Mouse (Mus musculus) neural tube, embryonic 12.5 days (tissue): ENCODE results near the gene Mdm1. TPM values are rescaled to one million over a fixed set of nuclear protein-coding genes. Genes with fewer than 3 reads are reported as not detected.

Source experiments
- ATAC-seq: fragments of 200-750 bp; cut with Nextera tagmentation; 2 replicates; pipeline ENCODE4 v1.8.0; 2017; ENCODE audit warnings: low read depth, mild to moderate bottlenecking, moderate TSS enrichment, moderate library complexity; ENCODE audit not compliant: low FRiP score
- H3K27ac ChIP-seq: fragments of 300-500 bp; sonication (generic); 2 replicates; pipeline ENCODE4 v1.5.1; 2016
- H3K27me3 ChIP-seq: fragments of 300-500 bp; sonication (generic); replicated peaks from 2 replicates; pipeline ENCODE4 v1.6.1; 2016; ENCODE audit warnings: mild to moderate bottlenecking
- H3K36me3 ChIP-seq: fragments of 300-500 bp; sonication (generic); 2 replicates; pipeline ENCODE4 v1.6.1; 2016; ENCODE audit warnings: mild to moderate bottlenecking
- H3K4me1 ChIP-seq: fragments of 300-500 bp; sonication (generic); 2 replicates; pipeline ENCODE4 v1.6.1; 2016
- H3K4me2 ChIP-seq: fragments of 300-500 bp; sonication (generic); replicated peaks from 2 replicates; pipeline ENCODE4 v1.6.1; 2016; ENCODE audit warnings: mild to moderate bottlenecking
- H3K4me3 ChIP-seq: fragments of 300-500 bp; sonication (generic); 2 replicates; pipeline ENCODE4 v1.5.1; 2016
- H3K9ac ChIP-seq: fragments of 300-500 bp; sonication (generic); 2 replicates; pipeline ENCODE4 v1.6.1; 2016; ENCODE audit warnings: mild to moderate bottlenecking
- H3K9me3 ChIP-seq: fragments of 300-500 bp; sonication (generic); 2 replicates; pipeline ENCODE4 v1.6.1; 2016; ENCODE audit warnings: mild to moderate bottlenecking
- WGBS: fragments of 180-500 bp; shearing (Covaris S2); methylation state at CpG from one replicate; pipeline ENCODE4 v1.1.7; 2016; 5-methylcytosine and 5-hydroxymethylcytosine counted together
- polyA plus RNA-seq: library from polyadenylated mRNA; unstranded; fragments of >200 nt; fragmentation: Nextera tagmentation; extraction: Ambion mirVana; gene quantifications from 2 replicates; pipeline ENCODE4 v1.2.1, GENCODE M21; 2016

Gene Mdm1
- 47.1 and 47.5 TPM in 2 replicates for polyA plus RNA-seq

- Histone ChIP-seq H3K27me3 (no peaks in the 10 kb centered on the region), H3K9ac (peak within 1 kb of the TSS; percentile 70), H3K36me3 (0 out of 2 replicates have a peak, but pooled peaks cover 6% of the 10 kb centered on the region), H3K4me2 (peak within 1 kb of the TSS; percentile 84), H3K9me3 (no peaks in the 10 kb centered on the region), H3K4me3 (peak within 1 kb of the TSS; percentile 91), H3K4me1 (peaks cover 6% of the 10 kb centered on the region; the same call in 1 of the 2 replicates), H3K27ac (no peak within 1 kb of the TSS)
- peak; percentile 100 for ATAC-seq
- 6% methylated on average over 47 of the region's 47 CpGs for WGBS
Observed at GRCm38 (mm10) chr10:118141018-118141883, at the start of gene Mdm1. TSS of gene Mdm1 (plus strand) at chr10:118141811.

- no peak overlapping the region for H3K9ac ChIP-seq
- H3K4me1 ChIP-seq = peaks cover 12% of the 10 kb centered on the region
- H3K36me3 ChIP-seq = no peaks in the 10 kb centered on the region
- H3K4me2 ChIP-seq = no peak overlapping the region
- no peak for ATAC-seq
- WGBS = 82% methylated on average over 6 of the region's 6 CpGs
- H3K27me3 ChIP-seq = no peaks in the 10 kb centered on the region
- H3K27ac ChIP-seq = no peak overlapping the region
- no peak overlapping the region for H3K4me3 ChIP-seq
- 0 out of 2 replicates have a peak, but pooled peaks cover 3% of the 10 kb centered on the region for H3K9me3 ChIP-seq
Observed at GRCm38 (mm10) chr10:118092745-118093144, 48.9 kb upstream of the Mdm1 start.

GRCm38 (mm10) chr10:118093728-118094127 is 47.9 kb upstream of the Mdm1 start:
- Histone ChIP-seq H3K36me3 (no peaks in the 10 kb centered on the region), H3K4me3 (no peak overlapping the region), H3K9me3 (0 out of 2 replicates have a peak, but pooled peaks cover 3% of the 10 kb centered on the region), H3K4me2 (no peak overlapping the region), H3K27ac (no peak overlapping the region), H3K27me3 (no peaks in the 10 kb centered on the region), H3K4me1 (peaks cover 7% of the 10 kb centered on the region), H3K9ac (no peak overlapping the region)
- 73% methylated on average over 9 of the region's 9 CpGs for WGBS
- ATAC-seq = no peak

GRCm38 (mm10) chr10:118094853-118095252 is 46.8 kb upstream of the Mdm1 start:
- H3K4me3 ChIP-seq = no peak overlapping the region
- 0 out of 2 replicates have a peak, but pooled peaks cover 3% of the 10 kb centered on the region for H3K9me3 ChIP-seq
- no peaks in the 10 kb centered on the region for H3K36me3 ChIP-seq
- H3K27me3 ChIP-seq = no peaks in the 10 kb centered on the region
- peaks cover 7% of the 10 kb centered on the region for H3K4me1 ChIP-seq
- no peak overlapping the region for H3K4me2 ChIP-seq
- no peak overlapping the region for H3K9ac ChIP-seq
- WGBS = 86% methylated on average over 4 of the region's 4 CpGs
- no peak for ATAC-seq
- no peak overlapping the region for H3K27ac ChIP-seq

- no peak for ATAC-seq
- H3K4me1 ChIP-seq = peaks cover 7% of the 10 kb centered on the region
- H3K9ac ChIP-seq = no peak overlapping the region
- no peak overlapping the region for H3K27ac ChIP-seq
- H3K36me3 ChIP-seq = no peaks in the 10 kb centered on the region
- H3K4me3 ChIP-seq = no peak overlapping the region
- 87% methylated on average over 6 of the region's 6 CpGs for whole genome bisulfite sequencing
- no peaks in the 10 kb centered on the region for H3K27me3 ChIP-seq
- H3K4me2 ChIP-seq = no peak overlapping the region
- H3K9me3 ChIP-seq = 0 out of 2 replicates have a peak, but pooled peaks cover 3% of the 10 kb centered on the region
Observed at GRCm38 (mm10) chr10:118096223-118096622, 45.4 kb upstream of the Mdm1 start.

- no peaks in the 10 kb centered on the region for H3K27me3 ChIP-seq
- H3K36me3 ChIP-seq = no peaks in the 10 kb centered on the region
- no peak overlapping the region for H3K27ac ChIP-seq
- no peak overlapping the region for H3K4me3 ChIP-seq
- WGBS = 76% methylated on average over 3 of the region's 3 CpGs
- ATAC-seq = no peak
- no peak overlapping the region for H3K4me2 ChIP-seq
- no peak overlapping the region for H3K9ac ChIP-seq
- 0 out of 2 replicates have a peak, but pooled peaks cover 3% of the 10 kb centered on the region for H3K9me3 ChIP-seq
- no peaks in the 10 kb centered on the region for H3K4me1 ChIP-seq
Observed at GRCm38 (mm10) chr10:118097898-118098297, 43.7 kb upstream of the Mdm1 start.

GRCm38 (mm10) chr10:118100570-118100969 is 41.0 kb upstream of the Mdm1 start:
- 54% methylated on average over 5 of the region's 5 CpGs for WGBS

GRCm38 (mm10) chr10:118101056-118101455 is 40.6 kb upstream of the Mdm1 start:
- WGBS = 79% methylated on average over 2 of the region's 2 CpGs
- H3K9ac ChIP-seq = no peak overlapping the region
- 0 out of 2 replicates have a peak, but pooled peaks cover 3% of the 10 kb centered on the region for H3K9me3 ChIP-seq
- H3K27ac ChIP-seq = no peak overlapping the region
- peaks cover 4% of the 10 kb centered on the region; the same call in 1 of the 2 replicates for H3K4me1 ChIP-seq
- no peak for ATAC-seq
- H3K36me3 ChIP-seq = no peaks in the 10 kb centered on the region
- no peaks in the 10 kb centered on the region for H3K27me3 ChIP-seq
- H3K4me2 ChIP-seq = no peak overlapping the region
- no peak overlapping the region for H3K4me3 ChIP-seq

More at GRCm38 (mm10) chr10:118100570-118100969, 41.0 kb upstream of the Mdm1 start:
- 0 out of 2 replicates have a peak, but pooled peaks cover 3% of the 10 kb centered on the region for H3K9me3 ChIP-seq
- no peak overlapping the region for H3K9ac ChIP-seq
- no peak overlapping the region for H3K27ac ChIP-seq
- no peak for ATAC-seq
- peaks cover 4% of the 10 kb centered on the region; the same call in 1 of the 2 replicates for H3K4me1 ChIP-seq
- no peaks in the 10 kb centered on the region for H3K36me3 ChIP-seq
- no peaks in the 10 kb centered on the region for H3K27me3 ChIP-seq
- H3K4me3 ChIP-seq = no peak overlapping the region
- H3K4me2 ChIP-seq = no peak overlapping the region

GRCm38 (mm10) chr10:118103020-118103666 is 38.5 kb upstream of the Mdm1 start:
- H3K4me3 ChIP-seq = peak overlapping the region; percentile 27
- no peaks in the 10 kb centered on the region for H3K36me3 ChIP-seq
- H3K27ac ChIP-seq = peak overlapping the region; percentile 33; the same call in 1 of the 2 replicates
- H3K4me2 ChIP-seq = peak overlapping the region; percentile 64
- no peaks in the 10 kb centered on the region for H3K27me3 ChIP-seq
- 1% methylated on average over 20 of the region's 20 CpGs for WGBS
- H3K4me1 ChIP-seq = peaks cover 4% of the 10 kb centered on the region; the same call in 1 of the 2 replicates
- peak overlapping the region; percentile 55 for H3K9ac ChIP-seq
- peak; percentile 85 for ATAC-seq
- no peaks in the 10 kb centered on the region for H3K9me3 ChIP-seq

- Histone ChIP-seq H3K4me2 (no peak overlapping the region; the same call in 1 of the 2 replicates), H3K9me3 (no peaks in the 10 kb centered on the region), H3K4me3 (no peak overlapping the region), H3K9ac (no peak overlapping the region), H3K36me3 (no peaks in the 10 kb centered on the region), H3K4me1 (peaks cover 4% of the 10 kb centered on the region; the same call in 1 of the 2 replicates), H3K27me3 (no peaks in the 10 kb centered on the region), H3K27ac (no peak overlapping the region)
- WGBS = 82% methylated on average over 10 of the region's 10 CpGs
- ATAC-seq = no peak
Observed at GRCm38 (mm10) chr10:118103906-118104305, 37.7 kb upstream of the Mdm1 start.

- ATAC-seq = no peak
- no peak overlapping the region for H3K4me2 ChIP-seq
- H3K9ac ChIP-seq = no peak overlapping the region
- H3K27me3 ChIP-seq = no peaks in the 10 kb centered on the region
- H3K36me3 ChIP-seq = no peaks in the 10 kb centered on the region
- H3K27ac ChIP-seq = no peak overlapping the region
- peaks cover 22% of the 10 kb centered on the region; the same call in 1 of the 2 replicates for H3K4me1 ChIP-seq
- no peaks in the 10 kb centered on the region for H3K9me3 ChIP-seq
- no peak overlapping the region for H3K4me3 ChIP-seq
- WGBS = 78% methylated on average over 9 of the region's 9 CpGs
Observed at GRCm38 (mm10) chr10:118107031-118107430, 34.6 kb upstream of the Mdm1 start.
